Mouse (Mus musculus) midbrain, embryonic 10.5 days (tissue): Measurements from ENCODE around the gene Nell1. TPM values are rescaled to one million over a fixed set of nuclear protein-coding genes. Genes with fewer than 3 reads are reported as not detected.

Source experiments
- DNase-seq: peaks from one replicate; pipeline ENCODE4 v3.0.0-alpha.2; 2017; ENCODE audit warnings: low spot score
- H3K27ac ChIP-seq: fragments of 300-500 bp; sonication (generic); replicated peaks from 2 replicates; pipeline ENCODE4 v1.5.1; 2016; ENCODE audit warnings: mild to moderate bottlenecking
- H3K27me3 ChIP-seq: fragments of 300-500 bp; sonication (generic); 2 replicates; pipeline ENCODE4 v1.6.1; 2016; ENCODE audit warnings: low read depth, mild to moderate bottlenecking; ENCODE audit not compliant: poor library complexity, severe bottlenecking
- H3K36me3 ChIP-seq: fragments of 300-500 bp; sonication (generic); 2 replicates; pipeline ENCODE4 v1.6.1; 2016; ENCODE audit warnings: mild to moderate bottlenecking, moderate library complexity
- H3K4me1 ChIP-seq: fragments of 300-500 bp; sonication (generic); 2 replicates; pipeline ENCODE4 v1.6.1; 2016
- H3K4me3 ChIP-seq: fragments of 300-500 bp; sonication (generic); 2 replicates; pipeline ENCODE4 v1.5.1; 2016; ENCODE audit warnings: mild to moderate bottlenecking, moderate library complexity
- H3K9me3 ChIP-seq: fragments of 300-500 bp; sonication (generic); replicated peaks from 2 replicates; pipeline ENCODE4 v1.6.1; 2016; ENCODE audit warnings: mild to moderate bottlenecking
- WGBS: fragments of 180-500 bp; shearing (Covaris S2); methylation state at CpG from one replicate; pipeline ENCODE4 v1.1.7; 2016; 5-methylcytosine and 5-hydroxymethylcytosine counted together
- polyA plus RNA-seq: library from polyadenylated mRNA; unstranded; fragments of >200 nt; fragmentation: Nextera tagmentation; extraction: Ambion mirVana; gene quantifications from 2 replicates; pipeline ENCODE4 v1.2.1, GENCODE M21; 2016

Gene Nell1
- polyA plus RNA-seq, 1 experiment from 2014 or later: 0.54 TPM

DNA sequence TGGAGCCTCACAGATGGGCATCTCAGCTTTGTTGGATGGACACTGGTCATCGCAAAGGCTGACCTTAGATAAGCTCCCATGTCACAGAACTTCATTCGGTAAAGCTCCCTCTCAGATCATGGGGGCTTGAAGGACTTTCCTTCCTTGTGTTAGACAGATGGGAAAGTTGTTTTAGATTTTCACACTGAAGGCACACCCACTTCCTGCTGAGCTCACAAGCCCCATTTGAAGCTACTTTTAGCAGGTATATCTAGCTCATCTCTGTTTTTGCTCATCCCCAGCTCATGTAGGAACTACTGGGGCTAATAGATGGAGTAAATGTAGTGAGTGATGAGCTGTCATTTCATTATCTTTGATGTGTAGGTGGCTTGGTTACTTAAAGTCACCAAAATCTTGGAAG, 252.0 kb downstream of the Nell1 start:
- Histone ChIP-seq H3K27me3 (peaks cover 13% of the 10 kb centered on the region), H3K4me3 (no peak overlapping the region), H3K36me3 (no peaks in the 10 kb centered on the region), H3K4me1 (peaks cover 5% of the 10 kb centered on the region), H3K27ac (no peak overlapping the region), H3K9me3 (no peaks in the 10 kb centered on the region)
- 93% methylated on average over 2 of the region's 2 CpGs for WGBS
- no peak for DNase-seq

- Histone ChIP-seq H3K27ac (no peak overlapping the region), H3K9me3 (no peaks in the 10 kb centered on the region), H3K4me3 (no peak overlapping the region), H3K36me3 (no peaks in the 10 kb centered on the region), H3K4me1 (no peaks in the 10 kb centered on the region), H3K27me3 (peaks cover 9% of the 10 kb centered on the region; the same call in 1 of the 2 replicates)
- no peak for DNase-seq
- WGBS: 84% methylated on average over 4 of the region's 4 CpGs
Observed at GRCm38 (mm10) chr7:50228273-50228672, 253.6 kb downstream of the Nell1 start.

DNA sequence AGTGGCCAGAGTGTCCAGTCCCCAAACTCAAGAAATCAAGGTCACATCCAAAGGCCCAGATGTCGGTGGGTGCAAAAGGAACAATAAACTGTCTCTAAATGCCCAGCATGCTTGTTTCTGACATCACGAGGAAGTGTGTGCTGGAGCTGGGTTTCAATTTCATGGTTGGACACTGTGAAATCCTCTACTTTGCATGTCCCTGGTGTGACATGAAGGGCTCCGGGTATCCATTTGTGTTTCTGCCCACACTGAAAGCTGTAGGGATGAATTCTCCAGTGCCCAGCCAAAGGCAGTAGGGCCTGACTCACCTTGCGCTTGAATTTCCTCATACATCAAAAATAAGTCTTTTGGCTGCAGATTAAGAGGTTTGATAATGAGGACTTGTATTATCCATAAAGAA, 266.5 kb downstream of the Nell1 start:
- DNase-seq: no peak
- WGBS: 86% methylated on average over 4 of the region's 4 CpGs
- no peak overlapping the region for H3K27ac ChIP-seq

GRCm38 (mm10) chr7:50241634-50242273, 267.1 kb downstream of the Nell1 start:
- H3K27ac ChIP-seq: no peak overlapping the region
- WGBS: 84% methylated on average over 5 of the region's 5 CpGs
- no peak for DNase-seq

More for the DNA sequence above, 266.5 kb downstream of the Nell1 start:
- Histone ChIP-seq H3K4me3 (no peak overlapping the region), H3K4me1 (no peaks in the 10 kb centered on the region), H3K36me3 (no peaks in the 10 kb centered on the region), H3K9me3 (no peaks in the 10 kb centered on the region; the same call in 1 of the 2 replicates), H3K27me3 (no peaks in the 10 kb centered on the region)

DNA sequence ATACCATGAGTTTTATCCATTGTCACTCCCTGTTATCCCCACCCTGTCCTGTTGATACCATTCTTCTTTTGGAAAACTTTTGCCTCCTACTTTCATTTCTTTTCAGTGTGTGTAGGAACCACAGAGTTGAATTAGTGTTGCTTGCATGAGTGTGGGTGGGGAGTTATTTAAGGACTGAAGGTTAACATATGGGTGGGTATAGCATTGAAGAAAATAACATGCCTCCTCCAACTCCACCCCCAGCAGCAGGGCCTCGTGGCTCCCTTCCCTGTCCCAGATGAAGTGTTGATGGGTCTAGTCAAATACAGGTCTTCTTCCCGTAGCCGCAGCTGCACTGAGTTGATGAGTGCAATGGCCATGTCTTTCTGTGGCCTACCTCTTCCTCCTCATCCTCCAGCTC, 278.5 kb downstream of the Nell1 start:
- H3K27ac ChIP-seq: no peak overlapping the region
- H3K4me3 ChIP-seq: no peak overlapping the region
- H3K36me3 ChIP-seq: no peaks in the 10 kb centered on the region
- no peaks in the 10 kb centered on the region for H3K27me3 ChIP-seq
- no peaks in the 10 kb centered on the region for H3K4me1 ChIP-seq
- DNase-seq: no peak
- 86% methylated on average over 3 of the region's 3 CpGs for WGBS
- H3K9me3 ChIP-seq: no peaks in the 10 kb centered on the region

More at GRCm38 (mm10) chr7:50241634-50242273, 267.1 kb downstream of the Nell1 start:
- Histone ChIP-seq H3K4me1 (no peaks in the 10 kb centered on the region), H3K4me3 (no peak overlapping the region), H3K36me3 (no peaks in the 10 kb centered on the region), H3K27me3 (no peaks in the 10 kb centered on the region), H3K9me3 (no peaks in the 10 kb centered on the region; the same call in 1 of the 2 replicates)

DNA sequence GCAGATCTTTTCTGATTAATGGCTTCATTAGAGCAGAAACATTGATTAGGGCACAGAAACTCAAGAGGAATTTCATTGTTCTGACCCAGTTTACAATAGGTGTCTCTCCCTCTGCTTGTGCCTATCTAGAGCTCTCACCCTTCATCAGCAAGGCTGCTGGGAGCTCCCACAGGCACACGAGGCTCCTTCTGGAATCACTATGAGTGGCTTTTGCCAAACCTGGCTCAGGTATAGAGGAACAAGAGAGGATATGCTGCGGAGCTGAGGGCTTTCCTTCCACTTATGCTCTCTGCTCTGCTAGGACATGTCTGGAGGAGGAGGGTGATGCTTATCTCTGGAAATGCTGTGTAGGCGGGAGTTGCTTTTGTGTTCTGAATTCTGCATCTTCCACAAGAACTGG, 285.4 kb downstream of the Nell1 start:
- Histone ChIP-seq H3K36me3 (no peaks in the 10 kb centered on the region), H3K4me3 (no peak overlapping the region), H3K9me3 (no peaks in the 10 kb centered on the region), H3K4me1 (no peaks in the 10 kb centered on the region), H3K27me3 (no peaks in the 10 kb centered on the region), H3K27ac (no peak overlapping the region)
- no peak for DNase-seq
- WGBS: 76% methylated on average over 3 of the region's 3 CpGs

DNA sequence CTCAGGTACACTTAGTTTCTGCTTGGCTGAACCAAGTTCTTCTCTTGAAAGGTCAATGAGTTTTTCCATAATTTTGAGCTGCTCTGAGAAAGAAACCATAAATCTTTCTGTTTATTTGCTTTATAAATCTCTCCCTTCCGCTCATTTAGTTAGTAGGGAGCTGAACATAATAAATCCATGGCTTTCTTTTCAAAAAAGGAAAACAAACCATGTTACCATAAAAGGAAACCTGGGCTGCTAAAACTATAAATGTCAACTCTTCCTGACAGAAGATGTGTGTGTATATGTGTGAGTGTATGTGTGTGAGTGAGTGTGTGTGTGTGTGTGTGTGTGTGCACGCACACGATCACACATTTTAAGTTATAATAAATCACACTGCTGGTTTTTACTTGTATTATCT, 320.8 kb downstream of the Nell1 start:
- Histone ChIP-seq H3K27me3 (no peaks in the 10 kb centered on the region), H3K36me3 (no peaks in the 10 kb centered on the region), H3K4me1 (no peaks in the 10 kb centered on the region), H3K27ac (no peak overlapping the region), H3K4me3 (no peak overlapping the region), H3K9me3 (no peaks in the 10 kb centered on the region)
- no peak for DNase-seq
- 92% methylated on average over 3 of the region's 3 CpGs for WGBS

- no peaks in the 10 kb centered on the region for H3K4me1 ChIP-seq
- no peak overlapping the region for H3K27ac ChIP-seq
- no peaks in the 10 kb centered on the region for H3K9me3 ChIP-seq
- no peaks in the 10 kb centered on the region for H3K27me3 ChIP-seq
- H3K4me3 ChIP-seq: no peak overlapping the region
- DNase-seq: no peak
- H3K36me3 ChIP-seq: no peaks in the 10 kb centered on the region
- WGBS: 88% methylated on average over 5 of the region's 5 CpGs
Observed at GRCm38 (mm10) chr7:50338226-50338625, 363.6 kb downstream of the Nell1 start.

DNA sequence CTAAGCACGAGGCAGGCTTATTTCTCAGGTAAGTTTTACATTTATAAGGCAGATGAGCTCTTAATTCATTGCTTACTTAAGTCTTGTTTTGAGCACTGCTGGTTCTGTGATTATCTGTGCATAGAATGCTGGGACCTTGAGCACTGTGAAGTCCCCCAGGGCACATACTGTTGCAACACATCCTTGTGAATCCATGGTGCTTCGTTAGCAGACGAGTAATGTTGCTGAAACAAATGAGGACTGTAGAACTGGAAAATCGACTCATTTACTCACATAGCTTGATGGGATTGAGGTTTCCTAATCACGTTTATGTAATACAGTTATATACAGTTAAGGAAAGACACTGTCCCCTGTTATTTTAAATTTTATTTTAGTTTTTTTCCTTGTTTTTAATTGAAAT, 364.1 kb downstream of the Nell1 start:
- Histone ChIP-seq H3K27ac (no peak overlapping the region), H3K9me3 (no peaks in the 10 kb centered on the region), H3K4me3 (no peak overlapping the region), H3K4me1 (no peaks in the 10 kb centered on the region), H3K27me3 (no peaks in the 10 kb centered on the region), H3K36me3 (no peaks in the 10 kb centered on the region)
- DNase-seq: no peak
- 82% methylated on average over 5 of the region's 5 CpGs for WGBS

- Histone ChIP-seq H3K4me3 (no peak overlapping the region), H3K9me3 (no peaks in the 10 kb centered on the region), H3K36me3 (no peaks in the 10 kb centered on the region), H3K27me3 (no peaks in the 10 kb centered on the region), H3K4me1 (no peaks in the 10 kb centered on the region), H3K27ac (no peak overlapping the region)
- DNase-seq: no peak
- WGBS: 70% methylated on average over 2 of the region's 2 CpGs
Observed at GRCm38 (mm10) chr7:50351564-50351963, 376.9 kb downstream of the Nell1 start.

GRCm38 (mm10) chr7:50357213-50357612, 382.5 kb downstream of the Nell1 start:
- Histone ChIP-seq H3K4me3 (no peak overlapping the region), H3K9me3 (no peaks in the 10 kb centered on the region), H3K27me3 (no peaks in the 10 kb centered on the region), H3K4me1 (peaks cover 16% of the 10 kb centered on the region), H3K36me3 (no peaks in the 10 kb centered on the region), H3K27ac (no peak overlapping the region)
- WGBS: 37% methylated on average over 2 of the region's 2 CpGs
- peak; percentile 33 for DNase-seq

DNA sequence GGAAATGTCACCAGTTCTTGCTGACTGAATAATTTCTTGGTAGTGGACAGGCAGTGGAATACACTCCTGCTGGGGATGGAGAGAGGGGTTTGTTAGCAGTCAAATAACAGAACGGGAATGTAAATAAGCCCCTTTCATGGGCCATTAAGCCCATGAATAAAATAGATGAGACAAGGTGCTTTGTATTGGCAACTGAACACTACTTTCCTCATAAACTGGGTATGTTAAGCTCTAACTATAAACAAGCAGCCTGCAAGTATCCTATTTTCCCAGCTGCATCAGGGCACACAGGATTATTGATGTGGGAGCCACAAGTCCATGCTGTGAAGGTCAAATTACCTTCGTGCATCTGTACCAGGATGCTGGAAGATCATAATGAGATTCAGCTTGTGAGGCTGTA, 387.4 kb downstream of the Nell1 start:
- no peaks in the 10 kb centered on the region for H3K36me3 ChIP-seq
- peaks cover 15% of the 10 kb centered on the region for H3K4me1 ChIP-seq
- H3K27ac ChIP-seq: no peak overlapping the region
- no peak for DNase-seq
- H3K9me3 ChIP-seq: no peaks in the 10 kb centered on the region
- WGBS: 32% methylated on average over 2 of the region's 2 CpGs
- no peak overlapping the region for H3K4me3 ChIP-seq
- H3K27me3 ChIP-seq: no peaks in the 10 kb centered on the region

DNA sequence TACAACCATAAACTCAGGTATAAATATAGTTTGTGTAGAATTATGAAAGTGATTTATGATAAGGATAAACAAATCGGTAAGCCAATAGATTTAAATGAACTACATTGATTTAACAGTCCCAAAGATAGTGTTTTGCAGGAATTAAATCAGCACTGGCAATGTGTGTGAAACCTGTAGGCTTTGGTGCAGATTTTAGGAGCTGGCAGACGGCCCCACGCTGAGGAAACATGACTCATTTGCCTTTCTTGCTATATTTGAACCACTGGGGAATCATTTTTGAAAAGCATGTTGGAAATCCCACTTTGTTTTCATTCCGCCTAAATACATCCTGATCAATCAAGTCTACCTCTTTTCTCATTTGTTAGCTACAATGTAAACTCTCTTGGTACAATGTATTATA, 400.2 kb downstream of the Nell1 start:
- no peak overlapping the region for H3K4me3 ChIP-seq
- no peaks in the 10 kb centered on the region for H3K27me3 ChIP-seq
- no peak for DNase-seq
- WGBS: 89% methylated on average over 4 of the region's 4 CpGs
- H3K4me1 ChIP-seq: no peaks in the 10 kb centered on the region
- no peaks in the 10 kb centered on the region for H3K36me3 ChIP-seq
- H3K27ac ChIP-seq: no peak overlapping the region
- no peaks in the 10 kb centered on the region for H3K9me3 ChIP-seq

GRCm38 (mm10) chr7:50410421-50410820, 435.8 kb downstream of the Nell1 start:
- DNase-seq: no peak

More at GRCm38 (mm10) chr7:50410421-50410820, 435.8 kb downstream of the Nell1 start:
- whole genome bisulfite sequencing: 82% methylated on average over 2 of the region's 2 CpGs
- H3K27ac ChIP-seq: no peak overlapping the region
- no peaks in the 10 kb centered on the region for H3K9me3 ChIP-seq
- no peak overlapping the region for H3K4me3 ChIP-seq
- H3K36me3 ChIP-seq: no peaks in the 10 kb centered on the region
- H3K27me3 ChIP-seq: no peaks in the 10 kb centered on the region
- H3K4me1 ChIP-seq: no peaks in the 10 kb centered on the region
